Comparison of ENCODE assay signal across 15 mouse cellular contexts in genomic region chr6:139846889-139847544, GRCm38 (mm10).
"Had no signal": no experiment of that assay in that cellular context is flagged by ENCODE, and none has a peak within 500 bp of the region (broad histone marks: within the 10 kb centered on the region; RNA-seq: fewer than 3 reads in every experiment).

No protein-coding gene starts in this region.

- DNase-seq: lung, adult 2 months; lung, postnatal 14 days; lung, postnatal 36 days; right cerebral cortex, postnatal 14 days; thymus, adult 2 months; thymus, postnatal 25 days; thymus, postnatal 4 days had no signal

- H3K4me1 ChIP-seq: megakaryocyte, embryonic 14.5 days; midbrain, embryonic 12.5 days; midbrain, embryonic 15.5 days; neural tube, embryonic 12.5 days; stomach, embryonic 15.5 days had no signal

- H3K9ac ChIP-seq: liver, embryonic 14.5 days; midbrain, embryonic 12.5 days; midbrain, embryonic 15.5 days; neural tube, embryonic 12.5 days; stomach, embryonic 15.5 days had no signal

- H3K36me3 ChIP-seq: midbrain, embryonic 12.5 days; midbrain, embryonic 15.5 days; neural tube, embryonic 12.5 days; stomach, embryonic 15.5 days had no signal

- H3K27me3 ChIP-seq: megakaryocyte, embryonic 14.5 days; midbrain, embryonic 12.5 days; midbrain, embryonic 15.5 days; neural tube, embryonic 12.5 days; stomach, embryonic 15.5 days had no signal

- H3K9me3 ChIP-seq: midbrain, embryonic 12.5 days; midbrain, embryonic 15.5 days; neural tube, embryonic 12.5 days; stomach, embryonic 15.5 days had no signal

- H3K27ac ChIP-seq: liver, embryonic 14.5 days; macrophage; midbrain, embryonic 12.5 days; midbrain, embryonic 15.5 days; neural tube, embryonic 12.5 days; stomach, embryonic 15.5 days; stomach, postnatal 0 days had no signal

- H3K4me2 ChIP-seq: midbrain, embryonic 12.5 days; midbrain, embryonic 15.5 days; neural tube, embryonic 12.5 days; stomach, embryonic 15.5 days had no signal

- H3K4me3 ChIP-seq: megakaryocyte, embryonic 14.5 days; midbrain, embryonic 12.5 days; midbrain, embryonic 15.5 days; neural tube, embryonic 12.5 days; stomach, embryonic 15.5 days had no signal

- ATAC-seq: midbrain, embryonic 15.5 days had no signal
